Mouse (Mus musculus) intestine, embryonic 14.5 days (tissue): Measurements from ENCODE around the gene Atp2a3. TPM values are rescaled to one million over a fixed set of nuclear protein-coding genes. Genes with fewer than 3 reads are reported as not detected.

Experiments
- ATAC-seq: fragments of 200-750 bp; cut with Nextera tagmentation; replicated peaks from 2 replicates; pipeline ENCODE4 v1.8.0; 2017; ENCODE audit warnings: low read depth, moderate number of reproducible peaks, moderate TSS enrichment, moderate library complexity; ENCODE audit not compliant: low FRiP score, low TSS enrichment
- DNase-seq: peaks from one replicate; pipeline ENCODE4 v3.0.0-alpha.2; 2018; ENCODE audit warnings: low spot score
- H3K27ac ChIP-seq: fragments of 300-500 bp; sonication (generic); 2 replicates; pipeline ENCODE4 v1.5.1; 2014; ENCODE audit warnings: low read depth, mild to moderate bottlenecking, control low read depth
- H3K27me3 ChIP-seq: fragments of 300-500 bp; sonication (generic); replicated peaks from 2 replicates; pipeline ENCODE4 v1.6.1; 2014; ENCODE audit warnings: low read length, control low read depth; ENCODE audit not compliant: control insufficient read depth, insufficient read depth
- H3K36me3 ChIP-seq: fragments of 300-500 bp; sonication (generic); 2 replicates; pipeline ENCODE4 v1.6.1; 2014; ENCODE audit warnings: low read length, control low read depth; ENCODE audit not compliant: control insufficient read depth, insufficient read depth
- H3K4me1 ChIP-seq: fragments of 300-500 bp; sonication (generic); replicated peaks from 2 replicates; pipeline ENCODE4 v1.6.1; 2014; ENCODE audit warnings: low read length, control low read depth, mixed read lengths; ENCODE audit not compliant: control insufficient read depth, insufficient read depth
- H3K4me2 ChIP-seq: fragments of 300-500 bp; sonication (generic); 2 replicates; pipeline ENCODE4 v1.6.1; 2014; ENCODE audit warnings: low read length
- H3K4me3 ChIP-seq: fragments of 300-500 bp; sonication (generic); 2 replicates; pipeline ENCODE4 v1.5.1; 2014; ENCODE audit warnings: low read depth, low read length, control low read depth, mixed read lengths
- H3K9ac ChIP-seq: fragments of 300-500 bp; sonication (generic); 2 replicates; pipeline ENCODE4 v1.6.1; 2014; ENCODE audit warnings: mild to moderate bottlenecking, low read length
- H3K9me3 ChIP-seq: fragments of 300-500 bp; sonication (generic); 2 replicates; pipeline ENCODE4 v1.6.1; 2016; ENCODE audit warnings: low read length, control low read depth; ENCODE audit not compliant: control insufficient read depth
- WGBS: fragments of 180-500 bp; shearing (Covaris S2); extraction: QIAGEN DNeasy Blood & Tissue Kit; methylation state at CpG from one replicate; pipeline ENCODE4 v1.1.7; 2014; 5-methylcytosine and 5-hydroxymethylcytosine counted together
- polyA plus RNA-seq: library from polyadenylated mRNA; unstranded; fragments of >200 nt; fragmentation: Nextera tagmentation; extraction: Ambion mirVana; gene quantifications from 2 replicates; pipeline ENCODE4 v1.2.1, GENCODE M21; 2014

Gene Atp2a3
- polyA plus RNA-seq, 1 experiment from 2014 or later = 21.4 TPM

- Histone ChIP-seq H3K27me3 (no peaks in the 10 kb centered on the region), H3K9me3 (0 out of 2 replicates have a peak, but pooled peaks cover 2% of the 10 kb centered on the region), H3K9ac (no peak overlapping the region), H3K4me2 (no peak overlapping the region), H3K4me1 (peaks cover 30% of the 10 kb centered on the region), H3K27ac (peak overlapping the region; percentile 54; the same call in 1 of the 2 replicates), H3K4me3 (no peak overlapping the region), H3K36me3 (no peaks in the 10 kb centered on the region)
- no peak for DNase-seq
- no peak for ATAC-seq
- WGBS = 50% methylated on average over 3 of the region's 3 CpGs
These were observed 8.7 kb upstream of the Atp2a3 start for GRCm38 (mm10) chr11:72952226-72952625.

- Histone ChIP-seq H3K27ac (no peak overlapping the region; the same call in 1 of the 2 replicates), H3K9me3 (0 out of 2 replicates have a peak, but pooled peaks cover 2% of the 10 kb centered on the region), H3K4me1 (peaks cover 27% of the 10 kb centered on the region), H3K4me2 (no peak overlapping the region), H3K27me3 (no peaks in the 10 kb centered on the region), H3K4me3 (no peak overlapping the region), H3K36me3 (no peaks in the 10 kb centered on the region), H3K9ac (no peak overlapping the region)
- DNase-seq = no peak
- 82% methylated on average over 6 of the region's 6 CpGs for WGBS
- ATAC-seq = no peak
These were observed 8.3 kb upstream of the Atp2a3 start for GRCm38 (mm10) chr11:72952697-72953096.

GRCm38 (mm10) chr11:72953116-72953439, 7.9 kb upstream of the Atp2a3 start:
- peaks cover 27% of the 10 kb centered on the region for H3K4me1 ChIP-seq
- no peak overlapping the region for H3K4me3 ChIP-seq
- H3K27me3 ChIP-seq = no peaks in the 10 kb centered on the region
- no peaks in the 10 kb centered on the region for H3K36me3 ChIP-seq
- no peak for ATAC-seq
- H3K4me2 ChIP-seq = no peak overlapping the region
- no peak overlapping the region for H3K27ac ChIP-seq
- no peak overlapping the region for H3K9ac ChIP-seq
- WGBS = 77% methylated on average over 1 of the region's 1 CpGs
- DNase-seq = no peak
- 0 out of 2 replicates have a peak, but pooled peaks cover 2% of the 10 kb centered on the region for H3K9me3 ChIP-seq

- no peak overlapping the region for H3K27ac ChIP-seq
- no peak overlapping the region for H3K4me3 ChIP-seq
- no peak overlapping the region for H3K9ac ChIP-seq
- H3K27me3 ChIP-seq = no peaks in the 10 kb centered on the region
- ATAC-seq (no peak), DNase-seq (no peak)
- H3K4me1 ChIP-seq = peaks cover 27% of the 10 kb centered on the region
- no peaks in the 10 kb centered on the region for H3K36me3 ChIP-seq
- H3K9me3 ChIP-seq = 0 out of 2 replicates have a peak, but pooled peaks cover 2% of the 10 kb centered on the region
- 90% methylated on average over 4 of the region's 4 CpGs for WGBS
- H3K4me2 ChIP-seq = no peak overlapping the region
These were observed 7.4 kb upstream of the Atp2a3 start for GRCm38 (mm10) chr11:72953440-72954151.

- Histone ChIP-seq H3K36me3 (no peaks in the 10 kb centered on the region), H3K4me2 (no peak overlapping the region), H3K4me1 (peaks cover 27% of the 10 kb centered on the region), H3K27ac (no peak overlapping the region), H3K9me3 (0 out of 2 replicates have a peak, but pooled peaks cover 2% of the 10 kb centered on the region), H3K4me3 (no peak overlapping the region), H3K27me3 (no peaks in the 10 kb centered on the region), H3K9ac (no peak overlapping the region)
- ATAC-seq (no peak), DNase-seq (no peak)
- 91% methylated on average over 4 of the region's 4 CpGs for WGBS
These were observed 6.8 kb upstream of the Atp2a3 start for GRCm38 (mm10) chr11:72954216-72954615.

- ATAC-seq (no peak), DNase-seq (no peak)
- Histone ChIP-seq H3K36me3 (no peaks in the 10 kb centered on the region), H3K4me3 (no peak overlapping the region), H3K9ac (no peak overlapping the region), H3K27me3 (peaks cover 1% of the 10 kb centered on the region; the same call in 1 of the 2 replicates), H3K4me1 (peaks cover 29% of the 10 kb centered on the region), H3K27ac (no peak overlapping the region), H3K9me3 (no peaks in the 10 kb centered on the region), H3K4me2 (no peak overlapping the region)
- 53% methylated on average over 5 of the region's 5 CpGs for WGBS
These were observed 5.5 kb upstream of the Atp2a3 start for GRCm38 (mm10) chr11:72955339-72955974.

- no peak for DNase-seq
- 30% methylated on average over 2 of the region's 2 CpGs for WGBS
- H3K27ac ChIP-seq = no peak overlapping the region
- no peaks in the 10 kb centered on the region for H3K36me3 ChIP-seq
- peaks cover 24% of the 10 kb centered on the region for H3K4me1 ChIP-seq
- H3K4me3 ChIP-seq = no peak overlapping the region
- no peaks in the 10 kb centered on the region for H3K9me3 ChIP-seq
- ATAC-seq = no peak
- H3K9ac ChIP-seq = no peak overlapping the region
- H3K27me3 ChIP-seq = peaks cover 12% of the 10 kb centered on the region
- H3K4me2 ChIP-seq = no peak overlapping the region
These were observed 3.7 kb upstream of the Atp2a3 start for GRCm38 (mm10) chr11:72957318-72957717.

- no peaks in the 10 kb centered on the region for H3K36me3 ChIP-seq
- WGBS = 19% methylated on average over 15 of the region's 15 CpGs
- no peak overlapping the region for H3K27ac ChIP-seq
- no peaks in the 10 kb centered on the region for H3K9me3 ChIP-seq
- peaks cover 12% of the 10 kb centered on the region for H3K27me3 ChIP-seq
- DNase-seq (peak; percentile 58), ATAC-seq (no peak)
- no peak overlapping the region for H3K9ac ChIP-seq
- 0 out of 2 replicates have a peak overlapping the region, but pooled peaks have one; percentile 39 for H3K4me3 ChIP-seq
- H3K4me2 ChIP-seq = peak overlapping the region; percentile 63
- H3K4me1 ChIP-seq = peaks cover 34% of the 10 kb centered on the region
These were observed 867 bp upstream of the Atp2a3 start for GRCm38 (mm10) chr11:72959924-72960679.
